Mouse (Mus musculus) embryonic facial prominence, embryonic 10.5 days (tissue): ENCODE measurements around the gene Tgfbr3. TPM values are rescaled to one million over a fixed set of nuclear protein-coding genes. Genes with fewer than 3 reads are reported as not detected.

Experiments used
- DNase-seq: peaks from one replicate; pipeline ENCODE4 v3.0.0-alpha.2; 2017; ENCODE audit warnings: low spot score
- H3K27ac ChIP-seq: fragments of 300-500 bp; sonication (generic); replicated peaks from 2 replicates; pipeline ENCODE4 v1.5.1; 2016; ENCODE audit warnings: mild to moderate bottlenecking
- H3K27me3 ChIP-seq: fragments of 300-500 bp; sonication (generic); replicated peaks from 2 replicates; pipeline ENCODE4 v1.6.1; 2016; ENCODE audit warnings: low read depth, mild to moderate bottlenecking; ENCODE audit not compliant: poor library complexity, severe bottlenecking
- H3K36me3 ChIP-seq: fragments of 300-500 bp; sonication (generic); replicated peaks from 2 replicates; pipeline ENCODE4 v1.6.1; 2016; ENCODE audit warnings: mild to moderate bottlenecking, moderate library complexity
- H3K4me1 ChIP-seq: fragments of 300-500 bp; sonication (generic); 2 replicates; pipeline ENCODE4 v1.6.1; 2016
- H3K4me3 ChIP-seq: fragments of 300-500 bp; sonication (generic); 2 replicates; pipeline ENCODE4 v1.5.1; 2016; ENCODE audit warnings: mild to moderate bottlenecking, moderate library complexity
- H3K9me3 ChIP-seq: fragments of 300-500 bp; sonication (generic); 2 replicates; pipeline ENCODE4 v1.6.1; 2016; ENCODE audit warnings: mild to moderate bottlenecking
- WGBS: fragments of 180-500 bp; shearing (Covaris S2); methylation state at CpG from one replicate; pipeline ENCODE4 v1.1.7; 2016; 5-methylcytosine and 5-hydroxymethylcytosine counted together
- polyA plus RNA-seq: library from polyadenylated mRNA; unstranded; fragments of >200 nt; fragmentation: Nextera tagmentation; extraction: Ambion mirVana; gene quantifications from 2 replicates; pipeline ENCODE4 v1.2.1, GENCODE M21; 2016

Tgfbr3 gene
- polyA plus RNA-seq, 1 experiment from 2014 or later = 9.8 TPM

- WGBS = 77% methylated on average over 10 of the region's 10 CpGs
- H3K9me3 ChIP-seq = no peaks in the 10 kb centered on the region
Measured at GRCm38 (mm10) chr5:107121086-107121485, 168.3 kb downstream of the Tgfbr3 start.

GRCm38 (mm10) chr5:107120624-107121023, 168.8 kb downstream of the Tgfbr3 start:
- DNase-seq = no peak

More at GRCm38 (mm10) chr5:107121086-107121485, 168.3 kb downstream of the Tgfbr3 start:
- Histone ChIP-seq H3K36me3 (peaks cover 5% of the 10 kb centered on the region; the same call in 1 of the 2 replicates), H3K4me3 (no peak overlapping the region), H3K27ac (0 out of 2 replicates have a peak overlapping the region, but pooled peaks have one; percentile 19), H3K27me3 (no peaks in the 10 kb centered on the region), H3K4me1 (peaks cover 55% of the 10 kb centered on the region)
- no peak for DNase-seq

GRCm38 (mm10) chr5:107119896-107120295, 169.5 kb downstream of the Tgfbr3 start:
- Histone ChIP-seq H3K9me3 (no peaks in the 10 kb centered on the region), H3K36me3 (peaks cover 5% of the 10 kb centered on the region; the same call in 1 of the 2 replicates), H3K4me3 (no peak overlapping the region), H3K4me1 (peaks cover 44% of the 10 kb centered on the region), H3K27ac (peak overlapping the region; percentile 30; the same call in 1 of the 2 replicates), H3K27me3 (no peaks in the 10 kb centered on the region)
- WGBS = 58% methylated on average over 6 of the region's 6 CpGs
- DNase-seq = no peak

More at GRCm38 (mm10) chr5:107120624-107121023, 168.8 kb downstream of the Tgfbr3 start:
- no peak overlapping the region for H3K4me3 ChIP-seq
- 0 out of 2 replicates have a peak overlapping the region, but pooled peaks have one; percentile 19 for H3K27ac ChIP-seq
- H3K4me1 ChIP-seq = peaks cover 50% of the 10 kb centered on the region
- H3K36me3 ChIP-seq = peaks cover 5% of the 10 kb centered on the region; the same call in 1 of the 2 replicates
- H3K27me3 ChIP-seq = no peaks in the 10 kb centered on the region
- WGBS = 90% methylated on average over 3 of the region's 3 CpGs
- H3K9me3 ChIP-seq = no peaks in the 10 kb centered on the region

- DNase-seq = no peak
- 72% methylated on average over 3 of the region's 3 CpGs for WGBS
- no peaks in the 10 kb centered on the region for H3K9me3 ChIP-seq
- H3K27ac ChIP-seq = no peak overlapping the region
- H3K36me3 ChIP-seq = peaks cover 5% of the 10 kb centered on the region; the same call in 1 of the 2 replicates
- no peak overlapping the region for H3K4me3 ChIP-seq
- no peaks in the 10 kb centered on the region for H3K27me3 ChIP-seq
- peaks cover 23% of the 10 kb centered on the region for H3K4me1 ChIP-seq
Measured at GRCm38 (mm10) chr5:107116821-107117220, 172.6 kb downstream of the Tgfbr3 start.

GRCm38 (mm10) chr5:107112656-107113275, 176.7 kb downstream of the Tgfbr3 start:
- no peak for DNase-seq
- H3K4me3 ChIP-seq = no peak overlapping the region
- peaks cover 52% of the 10 kb centered on the region for H3K4me1 ChIP-seq
- 71% methylated on average over 7 of the region's 7 CpGs for WGBS
- H3K27me3 ChIP-seq = no peaks in the 10 kb centered on the region
- no peaks in the 10 kb centered on the region for H3K9me3 ChIP-seq
- H3K27ac ChIP-seq = 0 out of 2 replicates have a peak overlapping the region, but pooled peaks have one; percentile 82
- H3K36me3 ChIP-seq = peaks cover 8% of the 10 kb centered on the region; the same call in 1 of the 2 replicates

- Histone ChIP-seq H3K9me3 (no peaks in the 10 kb centered on the region), H3K27ac (peak overlapping the region; percentile 82), H3K4me1 (peaks cover 56% of the 10 kb centered on the region), H3K27me3 (no peaks in the 10 kb centered on the region), H3K36me3 (peaks cover 2% of the 10 kb centered on the region; the same call in 1 of the 2 replicates), H3K4me3 (no peak overlapping the region)
- no peak for DNase-seq
- WGBS = 51% methylated on average over 3 of the region's 3 CpGs
Measured at GRCm38 (mm10) chr5:107111802-107112201, 177.6 kb downstream of the Tgfbr3 start.

- WGBS = 16% methylated on average over 7 of the region's 7 CpGs
- Histone ChIP-seq H3K4me1 (peaks cover 55% of the 10 kb centered on the region), H3K4me3 (peak overlapping the region; percentile 28)
Measured at GRCm38 (mm10) chr5:107110880-107111520, 178.4 kb downstream of the Tgfbr3 start.

GRCm38 (mm10) chr5:107110089-107110879, 179.1 kb downstream of the Tgfbr3 start:
- Histone ChIP-seq H3K9me3 (no peaks in the 10 kb centered on the region), H3K27me3 (no peaks in the 10 kb centered on the region), H3K36me3 (0 out of 2 replicates have a peak, but pooled peaks cover 2% of the 10 kb centered on the region), H3K4me3 (peak overlapping the region; percentile 28), H3K4me1 (peaks cover 55% of the 10 kb centered on the region), H3K27ac (peak overlapping the region; percentile 82)
- DNase-seq = peak; percentile 67
- WGBS = 41% methylated on average over 13 of the region's 13 CpGs

More at GRCm38 (mm10) chr5:107110880-107111520, 178.4 kb downstream of the Tgfbr3 start:
- no peaks in the 10 kb centered on the region for H3K9me3 ChIP-seq
- no peaks in the 10 kb centered on the region for H3K27me3 ChIP-seq
- peak overlapping the region; percentile 82 for H3K27ac ChIP-seq
- 0 out of 2 replicates have a peak, but pooled peaks cover 2% of the 10 kb centered on the region for H3K36me3 ChIP-seq
- DNase-seq = peak; percentile 87

GRCm38 (mm10) chr5:107109416-107109815, 180.0 kb downstream of the Tgfbr3 start:
- Histone ChIP-seq H3K4me1 (peaks cover 55% of the 10 kb centered on the region), H3K4me3 (no peak overlapping the region), H3K27ac (peak overlapping the region; percentile 76), H3K9me3 (no peaks in the 10 kb centered on the region), H3K36me3 (0 out of 2 replicates have a peak, but pooled peaks cover 2% of the 10 kb centered on the region), H3K27me3 (no peaks in the 10 kb centered on the region)
- DNase-seq = no peak
- 57% methylated on average over 15 of the region's 15 CpGs for WGBS

GRCm38 (mm10) chr5:107106793-107107192, 182.6 kb downstream of the Tgfbr3 start:
- Histone ChIP-seq H3K27me3 (no peaks in the 10 kb centered on the region), H3K9me3 (no peaks in the 10 kb centered on the region), H3K27ac (no peak overlapping the region; the same call in 1 of the 2 replicates), H3K4me1 (peaks cover 51% of the 10 kb centered on the region), H3K4me3 (no peak overlapping the region), H3K36me3 (0 out of 2 replicates have a peak, but pooled peaks cover 2% of the 10 kb centered on the region)
- 81% methylated on average over 12 of the region's 12 CpGs for WGBS
- DNase-seq = no peak

GRCm38 (mm10) chr5:107106139-107106538, 183.3 kb downstream of the Tgfbr3 start:
- DNase-seq = no peak
- H3K4me3 ChIP-seq = no peak overlapping the region
- H3K4me1 ChIP-seq = peaks cover 51% of the 10 kb centered on the region
- no peak overlapping the region for H3K27ac ChIP-seq
- WGBS = 81% methylated on average over 2 of the region's 2 CpGs
- 0 out of 2 replicates have a peak, but pooled peaks cover 2% of the 10 kb centered on the region for H3K36me3 ChIP-seq
- H3K9me3 ChIP-seq = no peaks in the 10 kb centered on the region
- no peaks in the 10 kb centered on the region for H3K27me3 ChIP-seq

GRCm38 (mm10) chr5:107103591-107103990, 185.8 kb downstream of the Tgfbr3 start:
- peaks cover 38% of the 10 kb centered on the region for H3K4me1 ChIP-seq
- H3K36me3 ChIP-seq = 0 out of 2 replicates have a peak, but pooled peaks cover 2% of the 10 kb centered on the region
- no peaks in the 10 kb centered on the region for H3K27me3 ChIP-seq
- no peaks in the 10 kb centered on the region for H3K9me3 ChIP-seq
- 92% methylated on average over 2 of the region's 2 CpGs for WGBS
- no peak overlapping the region for H3K27ac ChIP-seq
- DNase-seq = no peak
- no peak overlapping the region for H3K4me3 ChIP-seq
